Mouse (Mus musculus): Measurements from ENCODE around the gene Gpc3.

DNA sequence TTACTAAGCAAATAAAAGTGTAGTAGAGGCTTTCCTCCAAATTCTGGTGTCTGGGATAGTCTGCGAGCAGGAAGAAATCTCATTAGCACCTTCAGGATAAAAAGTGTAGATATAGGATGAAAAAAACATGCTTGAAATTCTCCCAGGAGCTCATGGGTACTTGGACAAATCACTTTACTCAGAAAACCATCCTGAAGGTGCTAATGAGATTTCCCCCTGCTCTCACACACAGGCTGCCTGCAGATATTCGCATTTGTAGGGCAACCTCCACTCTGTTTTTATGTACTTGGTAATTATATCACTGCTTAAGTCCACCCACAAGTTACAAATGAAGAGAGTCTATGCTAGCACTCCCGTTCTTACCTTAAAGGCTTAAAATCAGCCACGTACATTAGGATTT lies 308.5 kb downstream of the Gpc3 start:
- TF ChIP-seq POLR2A (IDR thresholded peaks at IDR 0.05; ENCODE audit: borderline replicate concordance, low read depth, low read length) (no peak), CTCF (IDR thresholded peaks at IDR 0.05; ENCODE audit: low read depth, low read length) (no peak)
